Mouse (Mus musculus): ENCODE measurements around the gene Mill1. TPM values are rescaled to one million over a fixed set of nuclear protein-coding genes. Genes with fewer than 3 reads are reported as not detected.

The Mill1 gene
- polyA plus RNA-seq, 1 experiment from 2014 or later, result not detected

Other genes starting within 250 kb of the Mill1 start
- gene Ceacam13, start 235.5 kb upstream of the Mill1 start, polyA plus RNA-seq (2014; fragmentation: Nextera tagmentation; extraction: Ambion mirVana), result not detected in 2 replicates
- gene Ceacam12, start 179.4 kb upstream of the Mill1 start, polyA plus RNA-seq (2014; fragmentation: Nextera tagmentation; extraction: Ambion mirVana), result not detected in 2 replicates
- not detected in 2 replicates for gene Igfl3, start 68.9 kb upstream of the Mill1 start, polyA plus RNA-seq (2014; fragmentation: Nextera tagmentation; extraction: Ambion mirVana)
- not detected in 2 replicates for gene Psg18, start 109.7 kb downstream of the Mill1 start, polyA plus RNA-seq (2014; fragmentation: Nextera tagmentation; extraction: Ambion mirVana)
- gene Psg28, start 186.7 kb downstream of the Mill1 start, polyA plus RNA-seq (2014; fragmentation: Nextera tagmentation; extraction: Ambion mirVana), result not detected in 2 replicates
- gene Psg26, start 238.8 kb downstream of the Mill1 start, polyA plus RNA-seq (2014; fragmentation: Nextera tagmentation; extraction: Ambion mirVana), result not detected in 2 replicates

All from limb, embryonic 11.5 days (tissue).